Mouse (Mus musculus) embryonic facial prominence, embryonic 15.5 days (tissue): Measurements from ENCODE around the gene Wnt5b. TPM values are rescaled to one million over a fixed set of nuclear protein-coding genes. Genes with fewer than 3 reads are reported as not detected.

Experiments used
- ATAC-seq: fragments of 200-750 bp; cut with Nextera tagmentation; 2 replicates; pipeline ENCODE4 v1.8.0; 2017; ENCODE audit warnings: low read depth, moderate TSS enrichment; ENCODE audit not compliant: insufficient number of reproducible peaks, low FRiP score, low TSS enrichment
- H3K27ac ChIP-seq: fragments of 300-500 bp; sonication (generic); replicated peaks from 2 replicates; pipeline ENCODE4 v1.5.1; 2015; ENCODE audit warnings: mild to moderate bottlenecking, inconsistent platforms
- H3K27me3 ChIP-seq: fragments of 300-500 bp; sonication (generic); 2 replicates; pipeline ENCODE4 v1.6.1; 2015; ENCODE audit warnings: inconsistent platforms
- H3K36me3 ChIP-seq: fragments of 300-500 bp; sonication (generic); 2 replicates; pipeline ENCODE4 v1.6.1; 2015; ENCODE audit warnings: mild to moderate bottlenecking, inconsistent platforms
- H3K4me1 ChIP-seq: fragments of 300-500 bp; sonication (generic); 2 replicates; pipeline ENCODE4 v1.6.1; 2015; ENCODE audit warnings: inconsistent platforms
- H3K4me2 ChIP-seq: fragments of 300-500 bp; sonication (generic); replicated peaks from 2 replicates; pipeline ENCODE4 v1.6.1; 2015; ENCODE audit warnings: mild to moderate bottlenecking, inconsistent platforms
- H3K4me3 ChIP-seq: fragments of 300-500 bp; sonication (generic); replicated peaks from 2 replicates; pipeline ENCODE4 v1.5.1; 2015; ENCODE audit warnings: mild to moderate bottlenecking, inconsistent platforms
- H3K9ac ChIP-seq: fragments of 300-500 bp; sonication (generic); 2 replicates; pipeline ENCODE4 v1.6.1; 2015; ENCODE audit warnings: inconsistent platforms
- H3K9me3 ChIP-seq: fragments of 300-500 bp; sonication (generic); replicated peaks from 2 replicates; pipeline ENCODE4 v1.6.1; 2016; ENCODE audit warnings: inconsistent platforms
- WGBS: fragments of 180-500 bp; shearing (Covaris S2); methylation state at CpG from one replicate; pipeline ENCODE4 v1.1.7; 2015; 5-methylcytosine and 5-hydroxymethylcytosine counted together
- polyA plus RNA-seq: library from polyadenylated mRNA; unstranded; fragments of >200 nt; fragmentation: Nextera tagmentation; extraction: Ambion mirVana; gene quantifications from 2 replicates; pipeline ENCODE4 v1.2.1, GENCODE M21; 2015

Wnt5b gene
- 9.8 TPM in 2 replicates for polyA plus RNA-seq

DNA sequence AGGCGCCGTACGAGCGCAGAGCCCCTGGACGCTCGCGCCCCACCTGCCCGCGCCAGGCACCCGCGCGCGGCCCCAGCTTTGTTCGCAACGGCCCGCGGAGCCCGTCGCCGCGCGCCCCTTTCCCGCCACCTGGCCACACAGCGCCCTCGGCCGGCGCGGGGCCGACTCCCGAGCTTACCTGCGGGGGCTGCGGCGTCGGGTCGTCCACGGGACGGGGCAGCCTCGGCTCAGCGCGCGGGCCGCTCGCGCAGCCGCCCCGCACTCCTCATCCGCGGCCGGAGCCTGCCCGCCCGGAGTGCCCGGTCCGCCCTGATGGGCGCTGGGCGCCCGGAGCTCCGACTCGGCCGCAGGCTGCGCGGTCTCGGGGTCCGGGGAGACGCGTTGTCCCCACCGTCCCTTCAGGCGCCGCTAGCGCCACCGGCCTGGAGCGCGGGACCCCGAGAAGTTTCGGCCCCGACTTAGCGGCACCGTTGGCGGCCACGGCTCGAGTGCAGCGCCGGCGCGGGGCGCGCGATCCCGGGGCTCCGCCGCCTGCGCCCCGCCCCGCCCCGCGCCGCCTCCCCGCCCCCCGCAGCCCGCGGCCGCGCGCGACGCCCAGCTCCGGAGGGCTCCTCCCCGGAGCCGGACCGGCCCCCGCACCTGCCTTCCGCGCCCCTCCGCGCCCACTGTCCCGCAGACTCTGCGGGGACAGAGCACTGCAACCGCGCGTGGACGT, at the start of gene Wnt5b:
TSS of gene Wnt5b (minus strand) at position 545 of the 715 bp plus-strand sequence.
- peaks cover 3% of the 10 kb centered on the region; the same call in 1 of the 2 replicates for H3K27me3 ChIP-seq
- H3K9me3 ChIP-seq, result no peaks in the 10 kb centered on the region
- peak within 1 kb of the TSS; percentile 35 for H3K9ac ChIP-seq
- H3K27ac ChIP-seq, result no peak within 1 kb of the TSS
- no peaks in the 10 kb centered on the region for H3K36me3 ChIP-seq
- under 1% methylated on average over 86 of the region's 120 CpGs for WGBS
- H3K4me2 ChIP-seq, result peak within 1 kb of the TSS; percentile 90
- peak within 1 kb of the TSS; percentile 73 for H3K4me3 ChIP-seq
- ATAC-seq, result peak; percentile 66
- H3K4me1 ChIP-seq, result peaks cover 4% of the 10 kb centered on the region; the same call in 1 of the 2 replicates

DNA sequence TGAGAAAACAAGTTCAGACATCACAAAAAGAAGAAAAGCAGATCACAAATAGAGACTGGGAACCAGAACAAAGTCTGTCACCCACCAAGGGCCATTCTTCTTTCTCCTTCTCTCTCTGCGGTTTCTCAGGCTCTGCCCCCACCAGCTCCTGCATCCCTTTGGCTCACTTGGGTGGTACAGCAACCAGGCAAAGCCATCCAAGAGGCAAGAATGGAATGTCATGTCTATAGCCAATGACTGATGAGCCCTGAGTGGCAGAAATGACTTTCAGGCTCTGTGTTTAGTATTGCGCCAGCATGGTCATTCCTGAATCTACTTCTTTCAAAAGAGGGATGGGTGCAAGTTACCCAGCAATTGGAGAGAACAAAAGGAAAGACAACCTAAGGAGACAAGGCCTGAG, 46.7 kb upstream of the Wnt5b start:
- Histone ChIP-seq H3K4me2 (no peak overlapping the region), H3K4me1 (peaks cover 6% of the 10 kb centered on the region; the same call in 1 of the 2 replicates), H3K36me3 (no peaks in the 10 kb centered on the region), H3K9me3 (no peaks in the 10 kb centered on the region), H3K27ac (no peak overlapping the region), H3K4me3 (no peak overlapping the region), H3K9ac (no peak overlapping the region), H3K27me3 (no peaks in the 10 kb centered on the region)
- no peak for ATAC-seq
- WGBS, result 74% methylated on average over 2 of the region's 2 CpGs

DNA sequence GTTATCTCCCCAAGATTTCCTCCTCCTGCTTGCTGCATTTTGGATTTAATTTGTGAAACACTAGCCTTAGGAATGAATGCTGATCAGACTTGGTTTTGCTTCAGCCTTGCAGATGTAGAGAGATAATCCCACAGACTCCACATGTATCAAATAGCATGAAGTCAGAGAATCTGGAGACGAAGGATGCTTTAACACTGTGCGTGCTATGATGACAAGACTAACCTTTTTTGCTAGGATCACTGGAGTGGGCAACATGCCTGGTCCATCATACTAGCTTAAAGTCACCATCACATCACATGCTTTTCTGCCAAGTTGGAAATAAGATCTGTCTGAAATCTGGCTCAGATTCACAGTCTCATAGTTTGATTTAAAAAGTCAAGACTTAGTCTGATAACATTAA, 43.8 kb upstream of the Wnt5b start:
- Histone ChIP-seq H3K9ac (no peak overlapping the region), H3K36me3 (no peaks in the 10 kb centered on the region), H3K27me3 (no peaks in the 10 kb centered on the region), H3K4me3 (no peak overlapping the region), H3K9me3 (no peaks in the 10 kb centered on the region), H3K4me1 (peaks cover 14% of the 10 kb centered on the region; the same call in 1 of the 2 replicates), H3K4me2 (no peak overlapping the region), H3K27ac (no peak overlapping the region)
- WGBS, result 57% methylated on average over 2 of the region's 2 CpGs
- ATAC-seq, result no peak

DNA sequence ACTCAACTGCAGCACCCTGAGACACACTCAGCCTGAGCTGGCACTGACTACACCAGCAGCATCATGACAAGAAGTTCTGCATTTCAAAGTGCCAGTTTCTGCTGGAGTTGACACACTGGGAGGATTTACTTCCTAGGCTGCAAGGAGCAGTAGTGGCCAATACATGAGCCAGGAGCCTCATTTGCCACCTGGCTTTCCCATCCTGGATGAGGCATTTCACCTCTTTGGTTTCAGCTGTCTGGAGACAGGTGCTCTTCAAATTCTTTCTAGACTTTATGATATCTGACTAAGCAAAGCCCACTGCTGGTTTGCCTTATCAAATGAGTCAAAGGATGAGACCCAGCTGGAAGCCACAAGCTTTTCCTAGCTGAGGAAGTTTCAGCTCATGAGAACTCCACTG, 43.3 kb upstream of the Wnt5b start:
- no peaks in the 10 kb centered on the region for H3K9me3 ChIP-seq
- H3K4me2 ChIP-seq, result no peak overlapping the region
- no peaks in the 10 kb centered on the region for H3K36me3 ChIP-seq
- no peaks in the 10 kb centered on the region for H3K27me3 ChIP-seq
- peaks cover 14% of the 10 kb centered on the region; the same call in 1 of the 2 replicates for H3K4me1 ChIP-seq
- no peak overlapping the region for H3K4me3 ChIP-seq
- ATAC-seq, result no peak
- no peak overlapping the region for H3K9ac ChIP-seq
- H3K27ac ChIP-seq, result no peak overlapping the region

DNA sequence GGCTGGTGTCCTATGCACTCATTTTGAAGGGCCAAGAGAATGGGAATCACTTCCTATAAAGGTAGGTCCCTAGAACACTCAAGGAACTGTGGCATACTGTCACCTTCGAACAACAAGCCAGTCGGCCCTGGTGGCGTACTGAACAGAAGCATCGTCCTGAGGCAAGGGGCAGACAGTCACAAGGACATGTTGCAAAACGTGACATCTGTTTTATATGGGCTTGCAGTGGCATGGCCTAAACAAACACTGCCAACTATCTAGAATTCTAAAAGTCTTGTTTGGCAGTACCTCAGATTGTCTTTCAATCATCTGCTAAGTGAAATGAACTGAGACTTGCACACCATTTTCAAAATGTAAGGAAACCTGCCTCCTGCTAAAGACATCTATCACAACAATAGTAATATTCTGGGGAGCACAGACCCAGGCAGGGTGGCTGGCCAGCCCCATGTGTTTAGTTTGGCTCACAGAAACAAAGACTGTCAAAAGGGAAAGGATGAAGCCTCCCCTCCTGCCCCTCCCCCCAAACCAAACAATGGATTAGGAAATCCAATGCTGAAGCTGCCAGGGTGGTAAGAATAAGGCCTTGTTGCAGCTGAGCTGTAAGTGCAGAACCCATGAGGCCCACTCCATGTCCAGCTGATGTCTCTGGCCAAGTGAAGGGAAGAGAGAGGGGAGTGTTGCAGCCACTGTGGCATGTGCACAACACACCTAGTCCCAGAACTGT, 41.7 kb upstream of the Wnt5b start:
- WGBS, result 72% methylated on average over 5 of the region's 5 CpGs
- no peaks in the 10 kb centered on the region for H3K36me3 ChIP-seq

DNA sequence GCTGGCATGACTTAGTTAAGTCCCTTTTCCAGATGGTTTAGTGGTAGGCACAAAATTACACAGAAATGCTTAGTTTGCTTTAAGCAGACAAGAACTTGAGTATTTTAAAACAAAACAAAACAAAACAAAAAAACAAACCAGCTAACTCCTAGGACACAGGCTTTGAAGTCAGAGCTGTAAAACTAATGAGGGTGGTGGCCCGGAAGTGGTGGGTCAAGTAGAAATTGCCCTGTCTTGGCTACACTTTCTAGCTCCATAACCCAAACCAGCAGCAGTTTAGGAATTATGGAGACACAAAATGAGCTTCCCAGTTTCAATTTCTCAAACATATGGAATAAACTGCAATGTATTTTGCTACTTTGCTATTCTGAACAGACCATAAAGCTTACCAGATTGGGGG, 39.9 kb upstream of the Wnt5b start:
- ATAC-seq, result no peak
- WGBS, result 42% methylated on average over 1 of the region's 1 CpGs
- Histone ChIP-seq H3K4me2 (no peak overlapping the region), H3K9me3 (no peaks in the 10 kb centered on the region), H3K9ac (no peak overlapping the region), H3K36me3 (no peaks in the 10 kb centered on the region), H3K4me1 (peaks cover 14% of the 10 kb centered on the region; the same call in 1 of the 2 replicates), H3K4me3 (no peak overlapping the region), H3K27ac (0 out of 2 replicates have a peak overlapping the region, but pooled peaks have one; percentile 3), H3K27me3 (no peaks in the 10 kb centered on the region)

More for the DNA sequence above, 41.7 kb upstream of the Wnt5b start:
- H3K4me2 ChIP-seq, result no peak overlapping the region
- H3K27me3 ChIP-seq, result no peaks in the 10 kb centered on the region
- no peak overlapping the region for H3K4me3 ChIP-seq
- H3K9me3 ChIP-seq, result no peaks in the 10 kb centered on the region
- H3K4me1 ChIP-seq, result peaks cover 14% of the 10 kb centered on the region; the same call in 1 of the 2 replicates
- no peak overlapping the region for H3K27ac ChIP-seq
- H3K9ac ChIP-seq, result no peak overlapping the region
- no peak; the same call in 1 of the 2 replicates for ATAC-seq

DNA sequence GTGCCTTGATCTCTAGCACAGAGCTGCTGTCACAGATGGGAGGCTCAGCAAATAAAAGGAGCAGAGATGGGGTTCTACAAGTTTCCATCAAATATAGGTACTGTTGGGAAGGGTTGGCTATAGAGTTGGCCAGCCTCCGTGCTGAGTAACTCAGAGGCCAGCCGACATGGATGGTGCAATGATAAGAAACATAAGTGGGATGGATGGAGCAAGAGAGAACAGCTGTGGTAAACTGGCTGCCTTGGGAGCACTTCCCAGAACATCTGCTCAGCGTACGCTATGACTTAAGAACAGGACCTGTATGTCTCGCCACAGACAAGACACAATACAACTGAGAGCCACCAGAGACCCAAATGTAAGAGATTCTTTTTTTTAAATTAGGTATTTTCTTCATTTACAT, 39.0 kb upstream of the Wnt5b start:
- H3K4me2 ChIP-seq, result no peak overlapping the region
- no peak overlapping the region for H3K9ac ChIP-seq
- H3K27ac ChIP-seq, result no peak overlapping the region
- no peak for ATAC-seq
- H3K36me3 ChIP-seq, result no peaks in the 10 kb centered on the region
- H3K9me3 ChIP-seq, result no peaks in the 10 kb centered on the region
- peaks cover 19% of the 10 kb centered on the region for H3K4me1 ChIP-seq
- WGBS, result 76% methylated on average over 5 of the region's 5 CpGs
- H3K4me3 ChIP-seq, result no peak overlapping the region
- no peaks in the 10 kb centered on the region for H3K27me3 ChIP-seq

DNA sequence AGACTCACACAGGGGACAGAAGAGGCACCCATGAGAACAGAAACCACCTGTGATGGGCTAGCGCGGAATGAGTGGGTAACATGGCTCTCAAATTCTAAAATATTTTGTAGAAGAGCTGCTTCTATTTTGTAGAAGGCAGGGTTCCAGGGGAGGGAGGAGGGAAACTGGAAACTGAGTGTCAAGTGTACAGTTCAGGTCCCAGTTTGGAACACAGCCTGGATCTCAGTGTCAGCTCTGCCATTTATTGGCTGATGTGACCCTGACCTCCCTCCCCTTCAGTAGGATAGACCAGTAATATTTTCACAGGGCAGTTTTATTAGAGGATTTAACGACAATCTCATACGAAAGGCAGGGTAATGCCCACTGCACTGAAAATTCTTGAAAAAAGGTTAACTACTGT, 32.6 kb upstream of the Wnt5b start:
- WGBS, result 90% methylated on average over 4 of the region's 4 CpGs
- H3K36me3 ChIP-seq, result peaks cover 34% of the 10 kb centered on the region
- no peak overlapping the region for H3K27ac ChIP-seq
- peaks cover 5% of the 10 kb centered on the region; the same call in 1 of the 2 replicates for H3K4me1 ChIP-seq
- H3K4me3 ChIP-seq, result no peak overlapping the region
- H3K9ac ChIP-seq, result no peak overlapping the region
- ATAC-seq, result no peak
- no peaks in the 10 kb centered on the region for H3K27me3 ChIP-seq
- H3K4me2 ChIP-seq, result no peak overlapping the region
- no peaks in the 10 kb centered on the region for H3K9me3 ChIP-seq

DNA sequence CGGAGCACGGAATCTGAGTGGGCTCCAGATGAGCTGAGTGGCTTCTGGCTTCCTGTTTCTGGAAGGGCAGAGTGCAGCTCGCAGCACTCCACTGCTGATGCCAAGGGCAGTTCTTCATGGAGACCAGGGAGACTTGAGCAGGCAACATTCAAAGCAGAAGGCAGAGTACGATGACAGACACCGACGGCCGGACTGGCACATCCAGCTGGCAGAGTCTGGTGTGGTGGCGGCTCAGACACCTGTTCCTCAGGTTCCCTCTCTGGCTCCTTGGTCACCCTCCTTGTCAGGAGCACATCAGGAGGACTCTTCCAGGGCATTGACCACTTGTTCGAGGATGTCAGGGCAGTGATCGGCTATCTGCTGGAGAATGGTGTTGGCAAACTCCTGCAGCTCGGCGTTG, 31.2 kb upstream of the Wnt5b start:
- H3K4me1 ChIP-seq, result peaks cover 5% of the 10 kb centered on the region; the same call in 1 of the 2 replicates
- peaks cover 34% of the 10 kb centered on the region for H3K36me3 ChIP-seq
- no peak overlapping the region for H3K27ac ChIP-seq
- H3K4me2 ChIP-seq, result no peak overlapping the region
- ATAC-seq, result no peak
- WGBS, result 88% methylated on average over 12 of the region's 12 CpGs
- no peaks in the 10 kb centered on the region for H3K9me3 ChIP-seq
- no peak overlapping the region for H3K9ac ChIP-seq
- H3K4me3 ChIP-seq, result no peak overlapping the region
- no peaks in the 10 kb centered on the region for H3K27me3 ChIP-seq

DNA sequence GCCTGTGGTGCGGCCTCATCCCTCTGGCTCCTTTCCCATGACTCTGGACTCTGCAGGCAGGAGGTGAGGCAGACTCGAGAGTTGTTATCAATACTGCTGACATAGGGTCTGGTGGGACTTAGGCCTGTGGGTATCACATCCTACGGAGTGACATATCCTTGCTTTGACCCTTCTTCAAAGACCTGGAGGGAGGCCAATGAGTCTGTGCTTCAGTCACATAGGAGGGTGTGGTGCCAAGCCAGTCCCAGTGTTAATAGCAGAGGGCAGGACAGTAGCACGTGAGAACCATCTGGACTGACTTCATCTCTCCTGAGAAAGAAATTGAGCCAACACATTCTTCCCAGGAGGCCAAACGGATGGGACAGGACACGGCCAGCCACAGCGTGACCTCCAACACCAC, 28.1 kb upstream of the Wnt5b start:
- no peak overlapping the region for H3K4me3 ChIP-seq
- H3K9ac ChIP-seq, result no peak overlapping the region
- no peaks in the 10 kb centered on the region for H3K27me3 ChIP-seq
- ATAC-seq, result no peak
- H3K4me2 ChIP-seq, result no peak overlapping the region
- H3K9me3 ChIP-seq, result no peaks in the 10 kb centered on the region
- WGBS, result 71% methylated on average over 7 of the region's 7 CpGs
- no peak overlapping the region for H3K27ac ChIP-seq
- H3K36me3 ChIP-seq, result peaks cover 34% of the 10 kb centered on the region
- no peaks in the 10 kb centered on the region for H3K4me1 ChIP-seq

DNA sequence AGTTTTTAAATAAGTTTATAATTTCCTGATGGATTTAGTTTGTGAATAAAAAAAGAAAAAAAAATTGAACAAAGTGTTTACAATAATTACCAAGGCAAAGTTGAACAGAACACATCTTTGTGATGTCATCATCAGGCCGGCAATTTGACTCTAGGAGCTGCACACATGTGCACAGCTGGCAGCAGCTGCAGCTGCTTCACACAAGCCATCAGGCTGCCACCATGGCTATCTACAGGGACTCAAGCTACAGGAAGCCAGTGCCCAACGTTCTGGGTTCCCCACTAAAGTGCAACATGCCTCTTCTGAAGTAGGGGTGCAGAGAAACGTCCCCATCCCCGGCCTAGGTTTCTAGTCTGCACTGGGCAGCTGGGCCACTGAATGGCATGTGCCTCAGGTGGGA, 26.6 kb upstream of the Wnt5b start:
- ATAC-seq, result no peak
- Histone ChIP-seq H3K4me3 (no peak overlapping the region), H3K27me3 (no peaks in the 10 kb centered on the region), H3K9ac (no peak overlapping the region), H3K36me3 (peaks cover 30% of the 10 kb centered on the region), H3K27ac (no peak overlapping the region), H3K9me3 (no peaks in the 10 kb centered on the region), H3K4me2 (no peak overlapping the region), H3K4me1 (0 out of 2 replicates have a peak, but pooled peaks cover 8% of the 10 kb centered on the region)
- WGBS, result 59% methylated on average over 4 of the region's 4 CpGs
